11 mouse cellular contexts compared by ENCODE assay signal in genomic region chr3:129640211-129641000, GRCm38 (mm10).
DNase-seq lines count a peak whose midpoint lies in the region; ATAC-seq and TF ChIP-seq lines count a peak whose summit lies in the region.
"Had no signal": no experiment of that assay in that cellular context is flagged by ENCODE, and none has a peak within 500 bp of the region (broad histone marks: within the 10 kb centered on the region; RNA-seq: fewer than 3 reads in every experiment).

No protein-coding gene starts in this region.

- TF ChIP-seq CTCF in lung, embryonic 14.5 days (IDR thresholded peaks at IDR 0.05; ENCODE audit: low read depth), result no peak

- peaks cover 8% of the 10 kb centered on the region; the same call in 1 of the 2 replicates for H3K4me1 ChIP-seq in lung, embryonic 14.5 days (ENCODE audit: insufficient read depth)
- H3K4me1 ChIP-seq in forebrain, embryonic 16.5 days (replicated peaks; ENCODE audit: control insufficient read depth, insufficient read depth, low read length), result peaks cover 7% of the 10 kb centered on the region
- H3K4me1 ChIP-seq in limb, embryonic 10.5 days, result peaks cover 3% of the 10 kb centered on the region

- H3K27me3 ChIP-seq in lung, embryonic 14.5 days (ENCODE audit: insufficient read depth, low read length), result no peaks in the 10 kb centered on the region
- H3K27me3 ChIP-seq in forebrain, embryonic 16.5 days (replicated peaks; ENCODE audit: control insufficient read depth, insufficient read depth, low read length), result no peaks in the 10 kb centered on the region
- H3K27me3 ChIP-seq in limb, embryonic 10.5 days (ENCODE audit: low read depth, poor library complexity, severe bottlenecking), result no peaks in the 10 kb centered on the region
- H3K27me3 ChIP-seq: heart, embryonic 12.5 days had no signal

- peak; percentile 29 for DNase-seq in lung, embryonic 14.5 days
- no peak for DNase-seq in lung, postnatal 25 days (ENCODE audit: low spot score)
- DNase-seq in limb, embryonic 10.5 days (ENCODE audit: low spot score), result no peak
- peak; percentile 20 to 49 for DNase-seq in right cerebral cortex, adult 2 months (ENCODE audit: low spot score in 2 of 2)
- DNase-seq in heart, adult 11 months, result no peak
- no peak for DNase-seq in cerebellum, postnatal 36 days
- DNase-seq in adrenal gland, adult 8-10 months, result no peak
- DNase-seq: lung, postnatal 36 days had no signal

- H3K36me3 ChIP-seq in lung, embryonic 14.5 days (ENCODE audit: insufficient read depth), result no peaks in the 10 kb centered on the region
- 0 out of 2 replicates have a peak, but pooled peaks cover 2% of the 10 kb centered on the region for H3K36me3 ChIP-seq in forebrain, embryonic 16.5 days (ENCODE audit: control insufficient read depth, insufficient read depth)
- H3K36me3 ChIP-seq in limb, embryonic 10.5 days, result peaks cover 23% of the 10 kb centered on the region
- H3K36me3 ChIP-seq: heart, embryonic 12.5 days had no signal

- no peak overlapping the region for H3K4me2 ChIP-seq in lung, embryonic 14.5 days
- H3K4me2 ChIP-seq in forebrain, embryonic 16.5 days (ENCODE audit: low read length), result no peak overlapping the region
- H3K4me2 ChIP-seq: heart, embryonic 12.5 days had no signal

- ATAC-seq in lung, embryonic 14.5 days (ENCODE audit: insufficient read depth), result peak; percentile 45; the same call in 1 of the 2 replicates
- ATAC-seq in forebrain, embryonic 16.5 days, result peak; percentile 90

- WGBS in lung, embryonic 14.5 days, result 61% methylated on average over 10 of the region's 10 CpGs
- 37% methylated on average over 10 of the region's 10 CpGs for WGBS in forebrain, embryonic 16.5 days
- 84% methylated on average over 10 of the region's 10 CpGs for WGBS in limb, embryonic 10.5 days

- no peak overlapping the region for H3K27ac ChIP-seq in lung, embryonic 14.5 days (ENCODE audit: low read depth)
- H3K27ac ChIP-seq in forebrain, embryonic 16.5 days (ENCODE audit: low read length), result peak overlapping the region; percentile 30; the same call in 1 of the 2 replicates
- 0 out of 2 replicates have a peak overlapping the region, but pooled peaks have one; percentile 12 for H3K27ac ChIP-seq in limb, embryonic 10.5 days

- no peak overlapping the region for H3K4me3 ChIP-seq in lung, embryonic 14.5 days (ENCODE audit: low read depth, low read length)
- no peak overlapping the region for H3K4me3 ChIP-seq in forebrain, embryonic 16.5 days (replicated peaks; ENCODE audit: low read length)
- H3K4me3 ChIP-seq in limb, embryonic 10.5 days, result no peak overlapping the region
- H3K4me3 ChIP-seq: heart, embryonic 12.5 days had no signal

- H3K9me3 ChIP-seq in lung, embryonic 14.5 days (ENCODE audit: low read depth, low read length), result no peaks in the 10 kb centered on the region
- H3K9me3 ChIP-seq in forebrain, embryonic 16.5 days (ENCODE audit: control insufficient read depth, low read length), result no peaks in the 10 kb centered on the region
- no peaks in the 10 kb centered on the region for H3K9me3 ChIP-seq in limb, embryonic 10.5 days (replicated peaks)
- H3K9me3 ChIP-seq: G1E; heart, embryonic 12.5 days had no signal

- H3K9ac ChIP-seq in lung, embryonic 14.5 days, result no peak overlapping the region
- no peak overlapping the region for H3K9ac ChIP-seq in forebrain, embryonic 16.5 days (replicated peaks; ENCODE audit: low read depth, low read length)
- H3K9ac ChIP-seq: heart, embryonic 12.5 days had no signal

Comparison
In these comparisons a context has a peak if more than half of its experiments do, and no peak if none do; other contexts are left out.
1. DNase-seq: peak in lung, embryonic 14.5 days (single experiment) and right cerebral cortex, adult 2 months (2 of 2); none in lung, postnatal 25 days (single experiment), limb, embryonic 10.5 days (single experiment), heart, adult 11 months (single experiment), cerebellum, postnatal 36 days (0 of 2) and adrenal gland, adult 8-10 months (single experiment).